Mouse (Mus musculus): ENCODE measurements around the gene Stat4.

GRCm38 (mm10) chr1:52140534-52140933 lies 153.6 kb downstream of the Stat4 start:
- TF ChIP-seq POLR2A (IDR thresholded peaks at IDR 0.05; ENCODE audit: low read depth, low read length): no peak
- TF ChIP-seq CTCF (IDR thresholded peaks at IDR 0.05; ENCODE audit: extremely low read depth, insufficient read depth, insufficient read length, insufficient replicate concordance): no peak
